Mouse (Mus musculus) right cerebral cortex, postnatal 14 days (tissue): ENCODE results near the gene Pard6b.
"Not testable (repeated sequence)": the region's sequence is repeated elsewhere in the genome, so short reads cannot be mapped to it uniquely, and the experiment has no call there.

Source experiments
- DNase-seq: peaks from one replicate; pipeline ENCODE4 v3.0.0; 2022

The Pard6b gene

GRCm38 (mm10) chr2:168103341-168103740 is 22.5 kb downstream of the Pard6b start:
- no peak for DNase-seq

GRCm38 (mm10) chr2:168104375-168105144 is 23.8 kb downstream of the Pard6b start:
- no peak for DNase-seq

- DNase-seq: no peak
Measured at GRCm38 (mm10) chr2:168105271-168105670, 24.5 kb downstream of the Pard6b start.

GRCm38 (mm10) chr2:168106701-168107178 is 25.9 kb downstream of the Pard6b start:
- DNase-seq: peak; percentile 87

- DNase-seq: no peak
Measured at GRCm38 (mm10) chr2:168107356-168107755, 26.6 kb downstream of the Pard6b start.

- DNase-seq: not testable (repeated sequence)
Measured at GRCm38 (mm10) chr2:168107901-168108300, 27.1 kb downstream of the Pard6b start.

- DNase-seq: peak; percentile 78
Measured at GRCm38 (mm10) chr2:168111902-168112301, 31.1 kb downstream of the Pard6b start.

GRCm38 (mm10) chr2:168113263-168113662 is 32.5 kb downstream of the Pard6b start:
- DNase-seq: no peak

- no peak for DNase-seq
Measured at GRCm38 (mm10) chr2:168113692-168114091, 32.9 kb downstream of the Pard6b start.

GRCm38 (mm10) chr2:168114699-168115350 is 34.0 kb downstream of the Pard6b start:
- DNase-seq: peak; percentile 79

- DNase-seq: no peak
Measured at GRCm38 (mm10) chr2:168115826-168116225, 35.0 kb downstream of the Pard6b start.

- DNase-seq: peak; percentile 61
Measured at GRCm38 (mm10) chr2:168117147-168117546, 36.3 kb downstream of the Pard6b start.

- no peak for DNase-seq
Measured at GRCm38 (mm10) chr2:168117553-168117952, 36.7 kb downstream of the Pard6b start.

GRCm38 (mm10) chr2:168117967-168118366 is 37.2 kb downstream of the Pard6b start:
- DNase-seq: peak; percentile 48

- DNase-seq: no peak
Measured at GRCm38 (mm10) chr2:168118456-168118855, 37.7 kb downstream of the Pard6b start.

- DNase-seq: no peak
Measured at GRCm38 (mm10) chr2:168119123-168119522, 38.3 kb downstream of the Pard6b start.

- no peak for DNase-seq
Measured at GRCm38 (mm10) chr2:168120906-168121305, 40.1 kb downstream of the Pard6b start.

GRCm38 (mm10) chr2:168123652-168124051 is 42.8 kb downstream of the Pard6b start:
- no peak for DNase-seq

GRCm38 (mm10) chr2:168125288-168126089 is 44.7 kb downstream of the Pard6b start:
- DNase-seq: no peak

GRCm38 (mm10) chr2:168127767-168128166 is 47.0 kb downstream of the Pard6b start:
- no peak for DNase-seq

- DNase-seq: peak; percentile 94
Measured at GRCm38 (mm10) chr2:168128211-168128859, 47.5 kb downstream of the Pard6b start.

GRCm38 (mm10) chr2:168130046-168130445 is 49.2 kb downstream of the Pard6b start:
- DNase-seq: no peak

GRCm38 (mm10) chr2:168137161-168137560 is 56.4 kb downstream of the Pard6b start:
- peak; percentile 34 for DNase-seq
